Mouse (Mus musculus) stomach, postnatal 0 days (tissue): ENCODE results near the gene Ppp1r2. TPM values are rescaled to one million over a fixed set of nuclear protein-coding genes. Genes with fewer than 3 reads are reported as not detected.

Experiments
- ATAC-seq: fragments of 200-750 bp; cut with Nextera tagmentation; 2 replicates; pipeline ENCODE4 v1.8.0; 2017; ENCODE audit not compliant: low FRiP score, low TSS enrichment
- DNase-seq: peaks from one replicate; pipeline ENCODE4 v3.0.0-alpha.2; 2016; ENCODE audit warnings: low spot score
- H3K27ac ChIP-seq: fragments of 300-500 bp; sonication (generic); replicated peaks from 2 replicates; pipeline ENCODE4 v1.5.1; 2014; ENCODE audit warnings: mild to moderate bottlenecking, control low read depth
- H3K27me3 ChIP-seq: fragments of 300-500 bp; sonication (generic); 2 replicates; pipeline ENCODE4 v1.6.1; 2014; ENCODE audit warnings: low read length; ENCODE audit not compliant: control insufficient read depth, insufficient read depth
- H3K36me3 ChIP-seq: fragments of 300-500 bp; sonication (generic); 2 replicates; pipeline ENCODE4 v1.6.1; 2014; ENCODE audit warnings: low read length, mixed read lengths; ENCODE audit not compliant: control insufficient read depth, insufficient read depth
- H3K4me1 ChIP-seq: fragments of 300-500 bp; sonication (generic); replicated peaks from 2 replicates; pipeline ENCODE4 v1.6.1; 2014; ENCODE audit warnings: antibody characterized with exemption; ENCODE audit not compliant: control insufficient read depth, insufficient read depth
- H3K4me2 ChIP-seq: fragments of 300-500 bp; sonication (generic); replicated peaks from 2 replicates; pipeline ENCODE4 v1.6.1; 2014; ENCODE audit warnings: low read depth, mild to moderate bottlenecking, control low read depth, moderate library complexity
- H3K4me3 ChIP-seq: fragments of 300-500 bp; sonication (generic); 2 replicates; pipeline ENCODE4 v1.5.1; 2014; ENCODE audit warnings: low read depth, low read length, control low read depth
- H3K9ac ChIP-seq: fragments of 300-500 bp; sonication (generic); 2 replicates; pipeline ENCODE4 v1.6.1; 2014; ENCODE audit warnings: mild to moderate bottlenecking, low read length, control low read depth, mixed read lengths
- H3K9me3 ChIP-seq: fragments of 300-500 bp; sonication (generic); 2 replicates; pipeline ENCODE4 v1.6.1; 2016; ENCODE audit warnings: low read length; ENCODE audit not compliant: control insufficient read depth
- CTCF ChIP-seq: IDR thresholded peaks from 2 replicates; pipeline ENCODE4 v1.5.1; 2016; ENCODE audit warnings: antibody characterized with exemption, low read depth, mild to moderate bottlenecking, moderate library complexity
- EP300 ChIP-seq: optimal IDR thresholded peaks from 2 replicates; pipeline ENCODE3; 2016; ENCODE audit warnings: antibody characterized with exemption
- WGBS: fragments of 180-500 bp; shearing (Covaris S2); extraction: QIAGEN DNeasy Blood & Tissue Kit; methylation state at CpG from one replicate; pipeline ENCODE4 v1.1.7; 2014; 5-methylcytosine and 5-hydroxymethylcytosine counted together
- polyA plus RNA-seq: library from polyadenylated mRNA; unstranded; fragments of >200 nt; fragmentation: Nextera tagmentation; extraction: Ambion mirVana; gene quantifications from 2 replicates; pipeline ENCODE4 v1.2.1, GENCODE M21; 2015

The Ppp1r2 gene
- polyA plus RNA-seq, 1 experiment from 2014 or later: 99.7 TPM

- TF ChIP-seq CTCF (no peak), EP300 (no peak)
- no peaks in the 10 kb centered on the region for H3K9me3 ChIP-seq
- H3K36me3 ChIP-seq: no peaks in the 10 kb centered on the region
- H3K4me1 ChIP-seq: no peaks in the 10 kb centered on the region
- WGBS: 61% methylated on average over 6 of the region's 6 CpGs
- H3K4me2 ChIP-seq: no peak overlapping the region
- no peak overlapping the region for H3K4me3 ChIP-seq
- no peak overlapping the region for H3K9ac ChIP-seq
- no peak overlapping the region for H3K27ac ChIP-seq
- ATAC-seq (no peak), DNase-seq (no peak)
- no peaks in the 10 kb centered on the region for H3K27me3 ChIP-seq
Measured at GRCm38 (mm10) chr16:31278581-31278980, 3.5 kb upstream of the Ppp1r2 start.

- no peaks in the 10 kb centered on the region for H3K27me3 ChIP-seq
- no peaks in the 10 kb centered on the region for H3K36me3 ChIP-seq
- no peak overlapping the region for H3K9ac ChIP-seq
- 47% methylated on average over 2 of the region's 2 CpGs for WGBS
- H3K4me3 ChIP-seq: no peak overlapping the region
- ATAC-seq (no peak), DNase-seq (peak; percentile 22)
- H3K9me3 ChIP-seq: no peaks in the 10 kb centered on the region
- H3K27ac ChIP-seq: no peak overlapping the region
- no peaks in the 10 kb centered on the region for H3K4me1 ChIP-seq
- H3K4me2 ChIP-seq: no peak overlapping the region
- TF ChIP-seq CTCF (no peak), EP300 (no peak)
Measured at GRCm38 (mm10) chr16:31278081-31278480, 3.0 kb upstream of the Ppp1r2 start.

GRCm38 (mm10) chr16:31276962-31277361 lies 1.9 kb upstream of the Ppp1r2 start:
- Histone ChIP-seq H3K4me3 (no peak overlapping the region), H3K9ac (0 out of 2 replicates have a peak overlapping the region, but pooled peaks have one; percentile 23), H3K27ac (peak overlapping the region; percentile 85), H3K4me2 (no peak overlapping the region), H3K36me3 (no peaks in the 10 kb centered on the region), H3K27me3 (no peaks in the 10 kb centered on the region), H3K9me3 (no peaks in the 10 kb centered on the region), H3K4me1 (no peaks in the 10 kb centered on the region)
- TF ChIP-seq CTCF: no peak
- TF ChIP-seq EP300: no peak
- DNase-seq (no peak), ATAC-seq (no peak)
- 62% methylated on average over 7 of the region's 7 CpGs for WGBS

- Histone ChIP-seq H3K36me3 (no peaks in the 10 kb centered on the region), H3K4me1 (no peaks in the 10 kb centered on the region), H3K27me3 (no peaks in the 10 kb centered on the region), H3K4me2 (no peak overlapping the region), H3K4me3 (no peak overlapping the region), H3K9me3 (no peaks in the 10 kb centered on the region), H3K9ac (0 out of 2 replicates have a peak overlapping the region, but pooled peaks have one; percentile 23), H3K27ac (peak overlapping the region; percentile 85)
- ATAC-seq (no peak), DNase-seq (peak; percentile 18)
- TF ChIP-seq EP300: no peak
- TF ChIP-seq CTCF: no peak
- WGBS: 45% methylated on average over 7 of the region's 7 CpGs
Measured at GRCm38 (mm10) chr16:31276539-31276938, 1.5 kb upstream of the Ppp1r2 start.

GRCm38 (mm10) chr16:31274084-31274483 lies 993 bp downstream of the Ppp1r2 start:
- under 1% methylated on average over 6 of the region's 6 CpGs for WGBS
- peak overlapping the region; percentile 96 for H3K9ac ChIP-seq
- no peaks in the 10 kb centered on the region for H3K9me3 ChIP-seq
- no peak overlapping the region; the same call in 1 of the 2 replicates for H3K27ac ChIP-seq
- no peaks in the 10 kb centered on the region for H3K36me3 ChIP-seq
- peak overlapping the region; percentile 87 for H3K4me3 ChIP-seq
- H3K4me1 ChIP-seq: no peaks in the 10 kb centered on the region
- TF ChIP-seq EP300 (no peak), CTCF (no peak)
- peak overlapping the region; percentile 58 for H3K4me2 ChIP-seq
- no peaks in the 10 kb centered on the region for H3K27me3 ChIP-seq
- no peak for ATAC-seq
- DNase-seq: no peak

- 99% methylated on average over 2 of the region's 2 CpGs for WGBS
- Histone ChIP-seq H3K4me2 (no peak overlapping the region), H3K36me3 (no peaks in the 10 kb centered on the region), H3K4me3 (no peak overlapping the region), H3K9ac (no peak overlapping the region), H3K9me3 (no peaks in the 10 kb centered on the region), H3K4me1 (no peaks in the 10 kb centered on the region), H3K27ac (no peak overlapping the region), H3K27me3 (no peaks in the 10 kb centered on the region)
- ATAC-seq: no peak
- no peak for DNase-seq
- no peak for TF ChIP-seq CTCF
- no peak for TF ChIP-seq EP300
Measured at GRCm38 (mm10) chr16:31266692-31267091, 8.4 kb downstream of the Ppp1r2 start.
